Mouse (Mus musculus) embryonic fibroblast, embryonic 13.5 days (primary cell): ENCODE data around the gene Adgrb3.

Source experiments
- CTCF ChIP-seq: IDR thresholded peaks from 2 replicates; pipeline ENCODE4 v1.5.1; 2011; ENCODE audit warnings: mild to moderate bottlenecking, control low read depth, low read length, moderate library complexity, borderline replicate concordance; ENCODE audit not compliant: insufficient read depth
- POLR2A ChIP-seq: IDR thresholded peaks from 2 replicates; pipeline ENCODE4 v1.6.1; 2011; ENCODE audit warnings: low read depth, mild to moderate bottlenecking, control low read depth, low read length, moderate library complexity

DNA sequence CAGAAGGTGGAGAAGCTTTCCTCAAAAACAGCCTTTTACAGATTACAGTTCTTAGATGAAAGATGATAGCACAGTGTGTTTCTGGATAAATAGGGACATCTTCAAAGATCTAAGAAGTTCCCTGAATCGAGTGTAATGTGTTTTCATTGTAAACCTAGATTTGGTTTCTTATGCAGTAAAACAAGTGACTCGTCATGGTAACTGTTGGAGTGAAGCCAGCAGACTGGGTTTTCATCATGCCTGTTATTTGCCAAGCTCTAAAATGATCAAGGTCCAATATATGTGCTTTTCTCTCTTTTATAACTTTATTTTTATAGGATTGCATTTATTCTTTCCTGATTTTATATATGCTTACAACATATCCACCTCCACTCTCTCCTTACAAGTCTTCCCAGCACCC lies 394.0 kb downstream of the Adgrb3 start:
- TF ChIP-seq CTCF, result no peak
- no peak for TF ChIP-seq POLR2A
